Mouse (Mus musculus) kidney, adult 9 months (tissue): Measurements from ENCODE around the gene Birc6.
A peak's percentile ranks its signal among the peaks of the same experiment; 100 is the strongest.
"Not testable (repeated sequence)": the region's sequence is repeated elsewhere in the genome, so short reads cannot be mapped to it uniquely, and the experiment has no call there.

Experiments
- DNase-seq: peaks from one replicate; pipeline ENCODE4 v3.0.0; 2022

Gene Birc6

GRCm38 (mm10) chr17:74564151-74564550 lies 36.1 kb downstream of the Birc6 start:
- DNase-seq, result peak; percentile 43

GRCm38 (mm10) chr17:74569219-74569618 lies 41.1 kb downstream of the Birc6 start:
- no peak for DNase-seq

- DNase-seq, result no peak
Measured at GRCm38 (mm10) chr17:74570585-74570984, 42.5 kb downstream of the Birc6 start.

GRCm38 (mm10) chr17:74577173-74577572 lies 49.1 kb downstream of the Birc6 start:
- no peak for DNase-seq

- DNase-seq, result no peak
Measured at GRCm38 (mm10) chr17:74579586-74579985, 51.5 kb downstream of the Birc6 start.

- no peak for DNase-seq
Measured at GRCm38 (mm10) chr17:74580738-74581137, 52.6 kb downstream of the Birc6 start.

- DNase-seq, result no peak
Measured at GRCm38 (mm10) chr17:74586768-74587167, 58.7 kb downstream of the Birc6 start.

GRCm38 (mm10) chr17:74598908-74599307 lies 70.8 kb downstream of the Birc6 start:
- DNase-seq, result peak; percentile 85

GRCm38 (mm10) chr17:74599396-74599795 lies 71.3 kb downstream of the Birc6 start:
- DNase-seq, result peak; percentile 63

GRCm38 (mm10) chr17:74601201-74601600 lies 73.1 kb downstream of the Birc6 start:
- DNase-seq, result peak; percentile 51

- no peak for DNase-seq
Measured at GRCm38 (mm10) chr17:74630798-74631197, 102.7 kb downstream of the Birc6 start.

- DNase-seq, result no peak
Measured at GRCm38 (mm10) chr17:74642445-74642844, 114.3 kb downstream of the Birc6 start.

- no peak for DNase-seq
Measured at GRCm38 (mm10) chr17:74658362-74658761, 130.3 kb downstream of the Birc6 start.

GRCm38 (mm10) chr17:74668010-74668409 lies 139.9 kb downstream of the Birc6 start:
- DNase-seq, result no peak

GRCm38 (mm10) chr17:74670031-74670430 lies 141.9 kb downstream of the Birc6 start:
- DNase-seq, result no peak

GRCm38 (mm10) chr17:74672446-74672845 lies 144.4 kb downstream of the Birc6 start:
- DNase-seq, result no peak

GRCm38 (mm10) chr17:74673251-74673650 lies 145.2 kb downstream of the Birc6 start:
- DNase-seq, result peak; percentile 67

GRCm38 (mm10) chr17:74678061-74678460 lies 150.0 kb downstream of the Birc6 start:
- no peak for DNase-seq

- DNase-seq, result peak; percentile 69
Measured at GRCm38 (mm10) chr17:74684927-74685326, 156.8 kb downstream of the Birc6 start.

GRCm38 (mm10) chr17:74688555-74688954 lies 160.5 kb downstream of the Birc6 start:
- DNase-seq, result no peak

- DNase-seq, result peak; percentile 55
Measured at GRCm38 (mm10) chr17:74689406-74689805, 161.3 kb downstream of the Birc6 start.

- not testable (repeated sequence) for DNase-seq
Measured at GRCm38 (mm10) chr17:74701661-74702060, 173.6 kb downstream of the Birc6 start.

- DNase-seq, result no peak
Measured at GRCm38 (mm10) chr17:74705480-74705879, 177.4 kb downstream of the Birc6 start.

GRCm38 (mm10) chr17:74706593-74706992 lies 178.5 kb downstream of the Birc6 start:
- no peak for DNase-seq

- DNase-seq, result no peak
Measured at GRCm38 (mm10) chr17:74707637-74708152, 179.6 kb downstream of the Birc6 start.
